Comparison of ENCODE assay signal across 8 mouse cellular contexts in the genomic region with DNA sequence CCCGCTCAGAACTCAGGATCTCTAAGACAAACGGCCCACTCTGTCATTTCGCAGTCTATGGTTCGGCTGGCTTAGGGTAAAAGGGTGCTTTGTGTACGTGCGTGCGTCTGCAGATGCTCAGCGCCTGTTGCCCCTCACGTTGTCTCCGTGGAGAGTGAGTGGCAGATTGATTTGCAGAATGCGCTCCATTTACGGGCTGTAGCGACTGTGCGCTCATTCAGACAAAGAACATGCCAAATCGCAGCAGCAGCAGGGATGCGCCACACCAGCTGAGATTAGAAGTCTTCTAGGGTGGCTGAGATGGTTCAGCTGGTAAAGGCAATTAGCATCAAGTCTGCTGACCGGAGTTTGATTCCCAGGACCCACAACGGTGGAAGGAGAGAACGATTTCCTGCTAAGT. TPM values are rescaled to one million over a fixed set of nuclear protein-coding genes. Genes with fewer than 3 reads are reported as not detected.
A peak's percentile ranks its signal among the peaks of the same experiment; 100 is the strongest.
DNase-seq lines count a peak whose midpoint lies in the region; ATAC-seq and TF ChIP-seq lines count a peak whose summit lies in the region.

No protein-coding gene starts in this region.

- H3K27me3 ChIP-seq in heart, embryonic 16.5 days (ENCODE audit: control insufficient read depth, insufficient read depth, low read length), result no peaks in the 10 kb centered on the region
- no peaks in the 10 kb centered on the region for H3K27me3 ChIP-seq in hindbrain, embryonic 11.5 days (ENCODE audit: control insufficient read depth, insufficient read depth, low read length)
- no peaks in the 10 kb centered on the region for H3K27me3 ChIP-seq in midbrain, embryonic 15.5 days (replicated peaks)

- H3K4me3 ChIP-seq in heart, embryonic 16.5 days (ENCODE audit: low read length), result no peak overlapping the region; the same call in 1 of the 2 replicates
- peak overlapping the region; percentile 10; the same call in 1 of the 2 replicates for H3K4me3 ChIP-seq in cortical plate, adult 2 months (ENCODE audit: insufficient read depth, low read length)
- H3K4me3 ChIP-seq in hindbrain, embryonic 11.5 days (ENCODE audit: low read depth, low read length), result no peak overlapping the region
- H3K4me3 ChIP-seq in midbrain, embryonic 15.5 days, result peak overlapping the region; percentile 15

- no peak for TF ChIP-seq CTCF in cortical plate, adult 2 months (IDR thresholded peaks at IDR 0.05; ENCODE audit: extremely low read depth, insufficient read depth, low read length)

- H3K4me2 ChIP-seq in heart, embryonic 16.5 days (ENCODE audit: low read depth, low read length), result peak overlapping the region; percentile 49; the same call in 1 of the 2 replicates
- peak overlapping the region; percentile 27; the same call in 1 of the 2 replicates for H3K4me2 ChIP-seq in hindbrain, embryonic 11.5 days (replicated peaks; ENCODE audit: low read depth, low read length)
- H3K4me2 ChIP-seq in midbrain, embryonic 15.5 days, result peak overlapping the region; percentile 46

- DNase-seq in heart, adult 18-20 months, result no peak
- peak; percentile 49 for DNase-seq in hindbrain, embryonic 11.5 days (ENCODE audit: low spot score)
- no peak for DNase-seq in gastrocnemius, postnatal 10 days
- DNase-seq in adrenal gland, adult (ENCODE audit: inconsistent age in 2 of 2, low spot score in 1 of 2), result no peak
- no peak for DNase-seq in cerebellum, postnatal 25 days

- WGBS in heart, embryonic 16.5 days, result 48% methylated on average over 19 of the region's 19 CpGs
- 32% methylated on average over 19 of the region's 19 CpGs for WGBS in hindbrain, embryonic 11.5 days
- WGBS in midbrain, embryonic 15.5 days, result 17% methylated on average over 19 of the region's 19 CpGs

- H3K9ac ChIP-seq in heart, embryonic 16.5 days (ENCODE audit: low read length), result no peak overlapping the region
- no peak overlapping the region for H3K9ac ChIP-seq in hindbrain, embryonic 11.5 days (ENCODE audit: low read depth, low read length)
- no peak overlapping the region for H3K9ac ChIP-seq in midbrain, embryonic 15.5 days

- no peak for TF ChIP-seq POLR2A in cortical plate, adult 2 months (IDR thresholded peaks at IDR 0.05; ENCODE audit: extremely low read depth, insufficient read depth, low read length)

- no peak for ATAC-seq in heart, embryonic 16.5 days (replicated peaks; ENCODE audit: extremely low read depth, insufficient read depth, low FRiP score)
- ATAC-seq in hindbrain, embryonic 11.5 days (ENCODE audit: low FRiP score), result peak; percentile 28
- ATAC-seq in midbrain, embryonic 15.5 days (replicated peaks), result no peak

- peaks cover 7% of the 10 kb centered on the region for H3K4me1 ChIP-seq in heart, embryonic 16.5 days (ENCODE audit: control insufficient read depth, insufficient read depth, low read length)
- H3K4me1 ChIP-seq in cortical plate, adult 2 months (ENCODE audit: control insufficient read depth, insufficient read depth, low read length), result peaks cover 2% of the 10 kb centered on the region; the same call in 1 of the 2 replicates
- peaks cover 2% of the 10 kb centered on the region; the same call in 1 of the 2 replicates for H3K4me1 ChIP-seq in hindbrain, embryonic 11.5 days (replicated peaks; ENCODE audit: control insufficient read depth, insufficient read depth, low read length)
- peaks cover 31% of the 10 kb centered on the region for H3K4me1 ChIP-seq in midbrain, embryonic 15.5 days

- no peaks in the 10 kb centered on the region for H3K36me3 ChIP-seq in heart, embryonic 16.5 days (ENCODE audit: control insufficient read depth, insufficient read depth)
- H3K36me3 ChIP-seq in hindbrain, embryonic 11.5 days (ENCODE audit: control insufficient read depth, insufficient read depth, low read length), result no peaks in the 10 kb centered on the region
- no peaks in the 10 kb centered on the region for H3K36me3 ChIP-seq in midbrain, embryonic 15.5 days (replicated peaks)

- no peak overlapping the region for H3K27ac ChIP-seq in heart, embryonic 16.5 days (ENCODE audit: low read length)
- H3K27ac ChIP-seq in cortical plate, adult 2 months (ENCODE audit: insufficient read depth, low read length), result no peak overlapping the region
- no peak overlapping the region for H3K27ac ChIP-seq in hindbrain, embryonic 11.5 days (ENCODE audit: low read depth, low read length)
- H3K27ac ChIP-seq in midbrain, embryonic 15.5 days, result 0 out of 2 replicates have a peak overlapping the region, but pooled peaks have one; percentile 13

- 0 out of 2 replicates have a peak, but pooled peaks cover 1% of the 10 kb centered on the region for H3K9me3 ChIP-seq in heart, embryonic 16.5 days (replicated peaks; ENCODE audit: control insufficient read depth, low read length)
- H3K9me3 ChIP-seq in hindbrain, embryonic 11.5 days (ENCODE audit: control insufficient read depth, low read length), result no peaks in the 10 kb centered on the region
- H3K9me3 ChIP-seq in midbrain, embryonic 15.5 days, result no peaks in the 10 kb centered on the region

RNA-seq across cellular contexts. Expression of gene Map2k6, which starts 2.8 kb away (rescaled TPM):
- polyA plus RNA-seq in heart, embryonic 16.5 days (2015; fragmentation: Nextera tagmentation; extraction: Ambion mirVana), result 15.1 and 15.4 TPM in 2 replicates
- 1 to 10 TPM; 4.2 to 5.8 TPM for total RNA-seq in heart, adult 18-20 months (2021)
- 10.1 and 11.0 TPM in 2 replicates for polyA plus RNA-seq in cortical plate, adult 2 months (2012; rRNA removed)
- polyA plus RNA-seq in hindbrain, embryonic 11.5 days (2014; fragmentation: Nextera tagmentation; extraction: Ambion mirVana), result 34.7 and 37.6 TPM in 2 replicates
- 23.9 and 24.0 TPM in 2 replicates for polyA plus RNA-seq in midbrain, embryonic 15.5 days (2015; fragmentation: Nextera tagmentation; extraction: Ambion mirVana)
- total RNA-seq in gastrocnemius, postnatal 10 days (2021), result 10 to 100 TPM; 25.2 to 31.6 TPM

RNA-seq across cellular contexts. Expression of gene Abca5, which starts 58.6 kb away (rescaled TPM):
- polyA plus RNA-seq in heart, embryonic 16.5 days (2015; fragmentation: Nextera tagmentation; extraction: Ambion mirVana), result 2.7 and 3.1 TPM in 2 replicates
- total RNA-seq in heart, adult 18-20 months (2021), result 1 to 10 TPM; 7.2 to 9.7 TPM
- polyA plus RNA-seq in cortical plate, adult 2 months (2012; rRNA removed), result 12.7 TPM in 2 replicates
- polyA plus RNA-seq in hindbrain, embryonic 11.5 days (2014; fragmentation: Nextera tagmentation; extraction: Ambion mirVana), result 4.3 and 6.5 TPM in 2 replicates
- polyA plus RNA-seq in midbrain, embryonic 15.5 days (2015; fragmentation: Nextera tagmentation; extraction: Ambion mirVana), result 9.4 and 9.6 TPM in 2 replicates
- 10 to 100 TPM; 13.4 to 13.5 TPM for total RNA-seq in gastrocnemius, postnatal 10 days (2021)

Comparison
In these comparisons a context has a peak if more than half of its experiments do, and no peak if none do; other contexts are left out.
1. H3K4me3 ChIP-seq: peak in cortical plate, adult 2 months (single experiment) and midbrain, embryonic 15.5 days (single experiment); none in heart, embryonic 16.5 days (single experiment) and hindbrain, embryonic 11.5 days (single experiment).
2. Peak in every context shown above with its lines, with median percentiles within 50 percentile points of each other: H3K4me2 ChIP-seq.